Mouse (Mus musculus): ENCODE results near the gene Asxl2.
A peak's percentile ranks its signal among the peaks of the same experiment; 100 is the strongest.
"Not testable (repeated sequence)": the region's sequence is repeated elsewhere in the genome, so short reads cannot be mapped to it uniquely, and the experiment has no call there.

Gene Asxl2

GRCm38 (mm10) chr12:3427891-3428775 is 1.5 kb downstream of the Asxl2 start:
- no peak for DNase-seq (ENCODE audit: low spot score in 2 of 2)

GRCm38 (mm10) chr12:3429681-3430442 is 3.2 kb downstream of the Asxl2 start:
- no peak for DNase-seq (ENCODE audit: low spot score in 2 of 2)

GRCm38 (mm10) chr12:3430443-3430753 is 3.7 kb downstream of the Asxl2 start:
- DNase-seq (ENCODE audit: low spot score in 2 of 2) = no peak

- DNase-seq (ENCODE audit: low spot score in 2 of 2) = no peak
Measured at GRCm38 (mm10) chr12:3430985-3431384, 4.3 kb downstream of the Asxl2 start.

- DNase-seq (ENCODE audit: low spot score in 2 of 2) = no peak
Measured at GRCm38 (mm10) chr12:3433736-3434135, 7.1 kb downstream of the Asxl2 start.

GRCm38 (mm10) chr12:3436446-3436845 is 9.8 kb downstream of the Asxl2 start:
- no peak for DNase-seq (ENCODE audit: low spot score in 2 of 2)

- no peak for DNase-seq (ENCODE audit: low spot score in 2 of 2)
Measured at GRCm38 (mm10) chr12:3437815-3438214, 11.2 kb downstream of the Asxl2 start.

GRCm38 (mm10) chr12:3440916-3441315 is 14.3 kb downstream of the Asxl2 start:
- no peak for DNase-seq (ENCODE audit: low spot score in 2 of 2)

- DNase-seq (ENCODE audit: low spot score in 2 of 2) = no peak
Measured at GRCm38 (mm10) chr12:3441361-3441760, 14.7 kb downstream of the Asxl2 start.

GRCm38 (mm10) chr12:3453554-3453953 is 26.9 kb downstream of the Asxl2 start:
- DNase-seq (ENCODE audit: low spot score in 2 of 2) = no peak

- no peak for DNase-seq (ENCODE audit: low spot score in 2 of 2)
Measured at GRCm38 (mm10) chr12:3463087-3463486, 36.4 kb downstream of the Asxl2 start.

- no peak for DNase-seq (ENCODE audit: low spot score in 2 of 2)
Measured at GRCm38 (mm10) chr12:3499662-3500061, 73.0 kb downstream of the Asxl2 start.

GRCm38 (mm10) chr12:3500071-3500470 is 73.4 kb downstream of the Asxl2 start:
- DNase-seq (ENCODE audit: low spot score in 2 of 2) = no peak

GRCm38 (mm10) chr12:3518665-3519297 is 92.1 kb downstream of the Asxl2 start:
- no peak for DNase-seq (ENCODE audit: low spot score in 2 of 2)

GRCm38 (mm10) chr12:3521806-3522205 is 95.1 kb downstream of the Asxl2 start:
- DNase-seq (ENCODE audit: low spot score in 2 of 2) = not testable (repeated sequence)

- no peak for DNase-seq (ENCODE audit: low spot score in 2 of 2)
Measured at GRCm38 (mm10) chr12:3525536-3525935, 98.9 kb downstream of the Asxl2 start.

GRCm38 (mm10) chr12:3535446-3535845 is 108.8 kb downstream of the Asxl2 start:
- DNase-seq (ENCODE audit: low spot score in 2 of 2) = not testable (repeated sequence)

GRCm38 (mm10) chr12:3537616-3538015 is 111.0 kb downstream of the Asxl2 start:
- DNase-seq (ENCODE audit: low spot score in 2 of 2) = peak; percentile 72 to 77

GRCm38 (mm10) chr12:3538036-3538435 is 111.4 kb downstream of the Asxl2 start:
- DNase-seq (ENCODE audit: low spot score in 2 of 2) = no peak

GRCm38 (mm10) chr12:3539605-3540004 is 112.9 kb downstream of the Asxl2 start:
- no peak for DNase-seq (ENCODE audit: low spot score in 2 of 2)

- DNase-seq (ENCODE audit: low spot score in 2 of 2) = no peak
Measured at GRCm38 (mm10) chr12:3540871-3541270, 114.2 kb downstream of the Asxl2 start.

- DNase-seq (ENCODE audit: low spot score in 2 of 2) = no peak
Measured at GRCm38 (mm10) chr12:3545451-3545850, 118.8 kb downstream of the Asxl2 start.

All from urinary bladder, postnatal 36 days (tissue).